Mouse (Mus musculus): ENCODE measurements around the gene Frs2. TPM values are rescaled to one million over a fixed set of nuclear protein-coding genes. Genes with fewer than 3 reads are reported as not detected.

Gene Frs2
- polyA plus RNA-seq, 1 experiment from 2014 or later: 20.8 TPM

- Histone ChIP-seq H3K4me2 (no peak overlapping the region), H3K9ac (no peak overlapping the region), H3K27ac (no peak overlapping the region), H3K9me3 (no peaks in the 10 kb centered on the region), H3K36me3 (no peaks in the 10 kb centered on the region), H3K27me3 (no peaks in the 10 kb centered on the region), H3K4me3 (no peak overlapping the region), H3K4me1 (peaks cover 29% of the 10 kb centered on the region)
- WGBS: 93% methylated on average over 7 of the region's 7 CpGs
- no peak for ATAC-seq (ENCODE audit: insufficient number of reproducible peaks, insufficient read depth, low FRiP score, low TSS enrichment, low read depth)
These were observed 28.2 kb downstream of the Frs2 start for GRCm38 (mm10) chr10:117120051-117120666.

- Histone ChIP-seq H3K4me3 (no peak overlapping the region), H3K27me3 (no peaks in the 10 kb centered on the region), H3K9me3 (no peaks in the 10 kb centered on the region), H3K9ac (no peak overlapping the region), H3K4me2 (no peak overlapping the region), H3K27ac (no peak overlapping the region), H3K4me1 (peaks cover 32% of the 10 kb centered on the region), H3K36me3 (no peaks in the 10 kb centered on the region)
- WGBS: 40% methylated on average over 11 of the region's 11 CpGs
- ATAC-seq (ENCODE audit: insufficient number of reproducible peaks, insufficient read depth, low FRiP score, low TSS enrichment, low read depth): no peak
These were observed 28.8 kb downstream of the Frs2 start for GRCm38 (mm10) chr10:117119531-117119930.

- Histone ChIP-seq H3K4me3 (no peak overlapping the region), H3K36me3 (no peaks in the 10 kb centered on the region), H3K27ac (no peak overlapping the region), H3K4me2 (no peak overlapping the region), H3K4me1 (peaks cover 33% of the 10 kb centered on the region), H3K9me3 (no peaks in the 10 kb centered on the region), H3K9ac (no peak overlapping the region), H3K27me3 (no peaks in the 10 kb centered on the region)
- WGBS: 70% methylated on average over 7 of the region's 7 CpGs
- no peak for ATAC-seq (ENCODE audit: insufficient number of reproducible peaks, insufficient read depth, low FRiP score, low TSS enrichment, low read depth)
These were observed 29.9 kb downstream of the Frs2 start for GRCm38 (mm10) chr10:117118421-117118831.

GRCm38 (mm10) chr10:117115652-117116051, 32.7 kb downstream of the Frs2 start:
- 59% methylated on average over 3 of the region's 3 CpGs for WGBS
- Histone ChIP-seq H3K9ac (no peak overlapping the region), H3K4me2 (no peak overlapping the region), H3K36me3 (no peaks in the 10 kb centered on the region), H3K27ac (no peak overlapping the region), H3K27me3 (no peaks in the 10 kb centered on the region), H3K9me3 (no peaks in the 10 kb centered on the region), H3K4me3 (no peak overlapping the region), H3K4me1 (peaks cover 38% of the 10 kb centered on the region)
- no peak for ATAC-seq (ENCODE audit: insufficient number of reproducible peaks, insufficient read depth, low FRiP score, low TSS enrichment, low read depth)

- no peaks in the 10 kb centered on the region for H3K27me3 ChIP-seq
- H3K4me2 ChIP-seq: no peak overlapping the region
- no peaks in the 10 kb centered on the region for H3K36me3 ChIP-seq
- peaks cover 20% of the 10 kb centered on the region for H3K4me1 ChIP-seq
- no peak overlapping the region for H3K4me3 ChIP-seq
- WGBS: 39% methylated on average over 2 of the region's 2 CpGs
- no peak for ATAC-seq (ENCODE audit: insufficient number of reproducible peaks, insufficient read depth, low FRiP score, low TSS enrichment, low read depth)
- H3K27ac ChIP-seq: no peak overlapping the region
- H3K9ac ChIP-seq: no peak overlapping the region
- no peaks in the 10 kb centered on the region for H3K9me3 ChIP-seq
These were observed 35.8 kb downstream of the Frs2 start for GRCm38 (mm10) chr10:117112545-117112944.

- ATAC-seq (ENCODE audit: insufficient number of reproducible peaks, insufficient read depth, low FRiP score, low TSS enrichment, low read depth): no peak
- WGBS: 75% methylated on average over 7 of the region's 7 CpGs
These were observed 36.9 kb downstream of the Frs2 start for GRCm38 (mm10) chr10:117111455-117111854.

GRCm38 (mm10) chr10:117110271-117110670, 38.1 kb downstream of the Frs2 start:
- no peaks in the 10 kb centered on the region for H3K27me3 ChIP-seq
- no peak for ATAC-seq (ENCODE audit: insufficient number of reproducible peaks, insufficient read depth, low FRiP score, low TSS enrichment, low read depth)
- H3K4me3 ChIP-seq: no peak overlapping the region
- H3K4me2 ChIP-seq: no peak overlapping the region
- no peaks in the 10 kb centered on the region for H3K36me3 ChIP-seq
- H3K9me3 ChIP-seq: no peaks in the 10 kb centered on the region
- WGBS: 65% methylated on average over 3 of the region's 3 CpGs
- peaks cover 24% of the 10 kb centered on the region for H3K4me1 ChIP-seq
- H3K27ac ChIP-seq: no peak overlapping the region
- H3K9ac ChIP-seq: no peak overlapping the region

More at GRCm38 (mm10) chr10:117111455-117111854, 36.9 kb downstream of the Frs2 start:
- Histone ChIP-seq H3K4me1 (peaks cover 23% of the 10 kb centered on the region), H3K27me3 (no peaks in the 10 kb centered on the region), H3K9ac (no peak overlapping the region), H3K27ac (no peak overlapping the region), H3K9me3 (no peaks in the 10 kb centered on the region), H3K36me3 (no peaks in the 10 kb centered on the region), H3K4me2 (no peak overlapping the region), H3K4me3 (no peak overlapping the region)

- Histone ChIP-seq H3K4me1 (peaks cover 13% of the 10 kb centered on the region; the same call in 1 of the 2 replicates), H3K36me3 (no peaks in the 10 kb centered on the region), H3K9me3 (no peaks in the 10 kb centered on the region), H3K9ac (no peak overlapping the region), H3K27ac (no peak overlapping the region), H3K4me3 (no peak overlapping the region), H3K27me3 (no peaks in the 10 kb centered on the region), H3K4me2 (no peak overlapping the region)
- ATAC-seq (ENCODE audit: insufficient number of reproducible peaks, insufficient read depth, low FRiP score, low TSS enrichment, low read depth): no peak
- 45% methylated on average over 3 of the region's 3 CpGs for WGBS
These were observed 41.6 kb downstream of the Frs2 start for GRCm38 (mm10) chr10:117106686-117107085.

- Histone ChIP-seq H3K9me3 (no peaks in the 10 kb centered on the region), H3K4me3 (no peak overlapping the region), H3K36me3 (no peaks in the 10 kb centered on the region), H3K27ac (no peak overlapping the region), H3K4me2 (no peak overlapping the region), H3K4me1 (peaks cover 13% of the 10 kb centered on the region; the same call in 1 of the 2 replicates), H3K27me3 (no peaks in the 10 kb centered on the region), H3K9ac (no peak overlapping the region)
- 21% methylated on average over 4 of the region's 4 CpGs for WGBS
- no peak for ATAC-seq (ENCODE audit: insufficient number of reproducible peaks, insufficient read depth, low FRiP score, low TSS enrichment, low read depth)
These were observed 42.1 kb downstream of the Frs2 start for GRCm38 (mm10) chr10:117106244-117106643.

GRCm38 (mm10) chr10:117105015-117105414, 43.3 kb downstream of the Frs2 start:
- no peak for ATAC-seq (ENCODE audit: insufficient number of reproducible peaks, insufficient read depth, low FRiP score, low TSS enrichment, low read depth)
- no peak overlapping the region for H3K27ac ChIP-seq
- WGBS: 74% methylated on average over 4 of the region's 4 CpGs

GRCm38 (mm10) chr10:117103854-117104598, 44.3 kb downstream of the Frs2 start:
- H3K9ac ChIP-seq: no peak overlapping the region
- no peak for ATAC-seq (ENCODE audit: insufficient number of reproducible peaks, insufficient read depth, low FRiP score, low TSS enrichment, low read depth)
- no peaks in the 10 kb centered on the region for H3K27me3 ChIP-seq
- no peak overlapping the region for H3K4me3 ChIP-seq
- peaks cover 13% of the 10 kb centered on the region; the same call in 1 of the 2 replicates for H3K4me1 ChIP-seq
- H3K4me2 ChIP-seq: no peak overlapping the region
- H3K9me3 ChIP-seq: no peaks in the 10 kb centered on the region
- no peak overlapping the region for H3K27ac ChIP-seq
- no peaks in the 10 kb centered on the region for H3K36me3 ChIP-seq

More at GRCm38 (mm10) chr10:117105015-117105414, 43.3 kb downstream of the Frs2 start:
- no peak overlapping the region for H3K4me2 ChIP-seq
- H3K4me3 ChIP-seq: no peak overlapping the region
- H3K27me3 ChIP-seq: no peaks in the 10 kb centered on the region
- H3K9me3 ChIP-seq: no peaks in the 10 kb centered on the region
- H3K36me3 ChIP-seq: no peaks in the 10 kb centered on the region
- peaks cover 13% of the 10 kb centered on the region; the same call in 1 of the 2 replicates for H3K4me1 ChIP-seq
- H3K9ac ChIP-seq: no peak overlapping the region

GRCm38 (mm10) chr10:117100175-117100574, 48.2 kb downstream of the Frs2 start:
- Histone ChIP-seq H3K9ac (no peak overlapping the region), H3K27ac (no peak overlapping the region), H3K27me3 (no peaks in the 10 kb centered on the region), H3K4me1 (peaks cover 4% of the 10 kb centered on the region; the same call in 1 of the 2 replicates), H3K4me3 (no peak overlapping the region), H3K4me2 (no peak overlapping the region), H3K9me3 (no peaks in the 10 kb centered on the region), H3K36me3 (peaks cover 6% of the 10 kb centered on the region; the same call in 1 of the 2 replicates)
- 81% methylated on average over 5 of the region's 5 CpGs for WGBS
- ATAC-seq (ENCODE audit: insufficient number of reproducible peaks, insufficient read depth, low FRiP score, low TSS enrichment, low read depth): no peak
